ENCODE assay signal across 9 mouse cellular contexts in the genomic region with DNA sequence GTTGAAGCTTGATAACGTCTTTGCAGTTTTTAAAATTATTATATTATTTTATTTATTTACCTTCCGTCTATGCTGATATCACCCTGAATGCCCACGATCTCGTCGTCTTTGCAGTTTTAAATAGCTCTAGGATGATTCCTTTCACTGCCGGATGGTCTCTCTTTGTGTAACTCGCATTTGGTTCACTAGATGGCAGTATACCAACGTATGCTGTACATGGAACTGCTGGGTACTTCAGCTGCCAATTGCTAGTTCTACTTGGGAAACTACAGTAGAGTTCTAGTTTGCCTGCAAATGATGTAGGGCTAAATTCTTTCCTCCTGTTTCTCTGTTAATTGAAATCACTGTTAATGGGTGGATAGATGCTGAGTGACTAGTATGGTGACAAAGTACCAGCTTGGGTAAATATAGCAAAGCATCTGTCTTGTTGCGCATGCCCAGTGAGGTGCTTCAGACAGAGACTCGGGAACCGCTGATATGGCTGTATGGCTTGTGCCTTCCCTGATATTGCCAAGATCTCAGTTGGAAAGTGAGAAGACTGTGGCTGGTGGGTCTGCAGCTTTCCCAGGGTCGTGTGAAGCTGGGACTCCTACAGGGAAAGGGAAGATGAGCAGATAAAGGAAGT. TPM values are rescaled to one million over a fixed set of nuclear protein-coding genes. Genes with fewer than 3 reads are reported as not detected.
A peak's percentile ranks its signal among the peaks of the same experiment; 100 is the strongest.
DNase-seq lines count a peak whose midpoint lies in the region; ATAC-seq and TF ChIP-seq lines count a peak whose summit lies in the region.
"Had no signal": no experiment of that assay in that cellular context is flagged by ENCODE, and none has a peak within 500 bp of the region (broad histone marks: within the 10 kb centered on the region; RNA-seq: fewer than 3 reads in every experiment).

No protein-coding gene starts in this region.

- no peaks in the 10 kb centered on the region for H3K9me3 ChIP-seq in limb, embryonic 14.5 days (ENCODE audit: control insufficient read depth, low read length)
- H3K9me3 ChIP-seq: heart, embryonic 13.5 days had no signal

- no peak overlapping the region for H3K4me3 ChIP-seq in limb, embryonic 14.5 days (replicated peaks; ENCODE audit: low read length)
- H3K4me3 ChIP-seq: heart, embryonic 13.5 days had no signal

- 0 out of 2 replicates have a peak, but pooled peaks cover 4% of the 10 kb centered on the region for H3K4me1 ChIP-seq in limb, embryonic 14.5 days (ENCODE audit: control insufficient read depth, insufficient read depth, low read length)

- DNase-seq in urinary bladder, postnatal 14 days (ENCODE audit: low spot score), result peak; percentile 62
- no peak for DNase-seq in urinary bladder, adult 18-20 months (ENCODE audit: low spot score in 2 of 2)
- DNase-seq in c-Kit-positive CD71-positive TER-119-negative erythroid progenitor cells, embryonic 14.5 days (ENCODE audit: low read depth), result peak; percentile 37
- DNase-seq in induced T-regulatory cell, adult 2 months (ENCODE audit: low read depth), result peak; percentile 79
- DNase-seq in limb, embryonic 14.5 days (ENCODE audit: low spot score), result peak; percentile 90
- DNase-seq in retina, adult 2 months (ENCODE audit: low read depth, low spot score), result peak; percentile 48

- ATAC-seq in frontal cortex, adult (ENCODE audit: low TSS enrichment), result peak; percentile 98
- ATAC-seq in limb, embryonic 14.5 days (ENCODE audit: low FRiP score, low read depth), result peak; percentile 83
- ATAC-seq in activated CD4-positive, CD25-positive, alpha-beta regulatory T cell, adult 4 months, result no peak

- 0 out of 2 replicates have a peak, but pooled peaks cover 2% of the 10 kb centered on the region for H3K36me3 ChIP-seq in limb, embryonic 14.5 days (ENCODE audit: control insufficient read depth, insufficient read depth, low read length)
- H3K36me3 ChIP-seq: heart, embryonic 13.5 days had no signal

- TF ChIP-seq POLR2A in limb, embryonic 14.5 days (IDR thresholded peaks at IDR 0.05; ENCODE audit: borderline replicate concordance, extremely low read depth, insufficient read depth, insufficient read length), result no peak

- WGBS in limb, embryonic 14.5 days, result 34% methylated on average over 12 of the region's 12 CpGs

- no peaks in the 10 kb centered on the region for H3K27me3 ChIP-seq in limb, embryonic 14.5 days (ENCODE audit: control insufficient read depth, insufficient read depth, low read length)
- H3K27me3 ChIP-seq: heart, embryonic 13.5 days had no signal

- H3K27ac ChIP-seq in limb, embryonic 14.5 days (replicated peaks; ENCODE audit: low read depth, low read length), result no peak overlapping the region
- H3K27ac ChIP-seq: heart, embryonic 13.5 days had no signal

- no peak overlapping the region for H3K4me2 ChIP-seq in limb, embryonic 14.5 days (replicated peaks; ENCODE audit: low read depth, low read length, severe bottlenecking)
- H3K4me2 ChIP-seq: heart, embryonic 13.5 days had no signal

- no peak overlapping the region for H3K9ac ChIP-seq in limb, embryonic 14.5 days (ENCODE audit: low read depth, low read length, severe bottlenecking)
- H3K9ac ChIP-seq: heart, embryonic 13.5 days had no signal

RNA-seq across cellular contexts. Expression of a gene that starts 22.6 kb away (rescaled TPM):
- 38.2 and 40.1 TPM in 2 replicates for polyA plus RNA-seq in limb, embryonic 14.5 days (2012; rRNA removed)
- 60.4 and 65.6 TPM in 2 replicates for polyA plus RNA-seq in limb, embryonic 14.5 days (2014; fragmentation: Nextera tagmentation; extraction: Ambion mirVana)
- polyA plus RNA-seq in activated CD4-positive, CD25-positive, alpha-beta regulatory T cell, adult 4 months (2017; shearing (Covaris generic)), result 10 to 100 TPM; 51.3 to 60.7 TPM

RNA-seq across cellular contexts. Expression of a gene that starts 49.2 kb away (rescaled TPM):
- 0.52 TPM in 1 of 2 replicates, not detected in the other for polyA plus RNA-seq in limb, embryonic 14.5 days (2012; rRNA removed)
- polyA plus RNA-seq in limb, embryonic 14.5 days (2014; fragmentation: Nextera tagmentation; extraction: Ambion mirVana), result 0.36 and 0.58 TPM in 2 replicates
- not detected for polyA plus RNA-seq in activated CD4-positive, CD25-positive, alpha-beta regulatory T cell, adult 4 months (2017; shearing (Covaris generic))
- polyA plus RNA-seq: heart, embryonic 13.5 days had no signal

RNA-seq across cellular contexts. Expression of a gene that starts 54.9 kb away (rescaled TPM):
- polyA plus RNA-seq in limb, embryonic 14.5 days (2012; rRNA removed), result 0.63 and 0.67 TPM in 2 replicates
- 0.56 and 0.72 TPM in 2 replicates for polyA plus RNA-seq in limb, embryonic 14.5 days (2014; fragmentation: Nextera tagmentation; extraction: Ambion mirVana)
- 1 to 10 TPM; 3.5 to 9.7 TPM for polyA plus RNA-seq in activated CD4-positive, CD25-positive, alpha-beta regulatory T cell, adult 4 months (2017; shearing (Covaris generic))

Comparison
In these comparisons a context has a peak if more than half of its experiments do, and no peak if none do; other contexts are left out.
1. DNase-seq: peak in urinary bladder, postnatal 14 days (single experiment), c-Kit-positive CD71-positive TER-119-negative erythroid progenitor cells, embryonic 14.5 days (single experiment), induced T-regulatory cell, adult 2 months (single experiment), limb, embryonic 14.5 days (single experiment) and retina, adult 2 months (single experiment); none in urinary bladder, adult 18-20 months (0 of 2).